Mouse (Mus musculus): ENCODE data around the gene Eif5b. TPM values are rescaled to one million over a fixed set of nuclear protein-coding genes. Genes with fewer than 3 reads are reported as not detected.
"Not testable (repeated sequence)": the region's sequence is repeated elsewhere in the genome, so short reads cannot be mapped to it uniquely, and the experiment has no call there.

The Eif5b gene
- polyA plus RNA-seq, 1 experiment from 2014 or later, result 28.7 TPM

GRCm38 (mm10) chr1:38012104-38012503 is 14.3 kb downstream of the Eif5b start:
- Histone ChIP-seq H3K9ac (no peak overlapping the region), H3K9me3 (no peaks in the 10 kb centered on the region), H3K27me3 (replicated peaks) (no peaks in the 10 kb centered on the region), H3K4me1 (replicated peaks) (no peaks in the 10 kb centered on the region), H3K4me3 (replicated peaks) (no peak overlapping the region), H3K4me2 (replicated peaks) (no peak overlapping the region), H3K36me3 (no peaks in the 10 kb centered on the region), H3K27ac (no peak overlapping the region)
- 79% methylated on average over 3 of the region's 3 CpGs for WGBS
- ATAC-seq, result no peak

- Histone ChIP-seq H3K9ac (no peak overlapping the region), H3K9me3 (no peaks in the 10 kb centered on the region), H3K4me2 (replicated peaks) (no peak overlapping the region), H3K4me3 (replicated peaks) (no peak overlapping the region), H3K27ac (no peak overlapping the region), H3K27me3 (replicated peaks) (no peaks in the 10 kb centered on the region), H3K36me3 (no peaks in the 10 kb centered on the region), H3K4me1 (replicated peaks) (no peaks in the 10 kb centered on the region)
- no peak for ATAC-seq
These were observed 14.7 kb downstream of the Eif5b start for GRCm38 (mm10) chr1:38012509-38012908.

GRCm38 (mm10) chr1:38014551-38015203 is 16.9 kb downstream of the Eif5b start:
- H3K9ac ChIP-seq, result no peak overlapping the region
- no peak overlapping the region for H3K4me2 ChIP-seq (replicated peaks)
- H3K36me3 ChIP-seq, result 0 out of 2 replicates have a peak, but pooled peaks cover 9% of the 10 kb centered on the region
- WGBS, result 95% methylated on average over 2 of the region's 2 CpGs
- ATAC-seq, result no peak
- no peaks in the 10 kb centered on the region for H3K4me1 ChIP-seq (replicated peaks)
- H3K27me3 ChIP-seq (replicated peaks), result no peaks in the 10 kb centered on the region
- H3K9me3 ChIP-seq, result no peaks in the 10 kb centered on the region
- no peak overlapping the region for H3K27ac ChIP-seq
- H3K4me3 ChIP-seq (replicated peaks), result no peak overlapping the region

- Histone ChIP-seq H3K4me3 (replicated peaks) (no peak overlapping the region), H3K9ac (no peak overlapping the region), H3K4me2 (replicated peaks) (no peak overlapping the region), H3K4me1 (replicated peaks) (no peaks in the 10 kb centered on the region), H3K27me3 (replicated peaks) (no peaks in the 10 kb centered on the region), H3K27ac (no peak overlapping the region), H3K36me3 (no peaks in the 10 kb centered on the region), H3K9me3 (no peaks in the 10 kb centered on the region)
- WGBS, result 88% methylated on average over 7 of the region's 7 CpGs
- ATAC-seq, result no peak
These were observed 29.5 kb downstream of the Eif5b start for GRCm38 (mm10) chr1:38027301-38027700.

- Histone ChIP-seq H3K36me3 (peaks cover 16% of the 10 kb centered on the region), H3K9ac (no peak overlapping the region), H3K4me3 (replicated peaks) (no peak overlapping the region), H3K27ac (no peak overlapping the region), H3K4me2 (replicated peaks) (no peak overlapping the region), H3K9me3 (no peaks in the 10 kb centered on the region), H3K27me3 (replicated peaks) (no peaks in the 10 kb centered on the region), H3K4me1 (replicated peaks) (no peaks in the 10 kb centered on the region)
- ATAC-seq, result no peak
- 90% methylated on average over 5 of the region's 5 CpGs for WGBS
These were observed 33.6 kb downstream of the Eif5b start for GRCm38 (mm10) chr1:38031391-38031790.

- H3K9ac ChIP-seq, result no peak overlapping the region
- H3K4me3 ChIP-seq (replicated peaks), result no peak overlapping the region
- H3K4me2 ChIP-seq (replicated peaks), result no peak overlapping the region
- no peak overlapping the region for H3K27ac ChIP-seq
- no peaks in the 10 kb centered on the region for H3K27me3 ChIP-seq (replicated peaks)
- H3K9me3 ChIP-seq, result no peaks in the 10 kb centered on the region
- WGBS, result 87% methylated on average over 4 of the region's 4 CpGs
- no peaks in the 10 kb centered on the region for H3K4me1 ChIP-seq (replicated peaks)
- H3K36me3 ChIP-seq, result peaks cover 29% of the 10 kb centered on the region
- ATAC-seq, result no peak
These were observed 37.7 kb downstream of the Eif5b start for GRCm38 (mm10) chr1:38035521-38035920.

- no peak overlapping the region for H3K4me2 ChIP-seq (replicated peaks)
- WGBS, result 91% methylated on average over 5 of the region's 5 CpGs
- no peaks in the 10 kb centered on the region for H3K27me3 ChIP-seq (replicated peaks)
- H3K36me3 ChIP-seq, result peaks cover 35% of the 10 kb centered on the region
- no peaks in the 10 kb centered on the region for H3K4me1 ChIP-seq (replicated peaks)
- no peak overlapping the region for H3K27ac ChIP-seq
- no peaks in the 10 kb centered on the region for H3K9me3 ChIP-seq
- H3K9ac ChIP-seq, result no peak overlapping the region
- ATAC-seq, result no peak
- no peak overlapping the region for H3K4me3 ChIP-seq (replicated peaks)
These were observed 39.6 kb downstream of the Eif5b start for GRCm38 (mm10) chr1:38037375-38037774.

- Histone ChIP-seq H3K36me3 (peaks cover 30% of the 10 kb centered on the region), H3K9me3 (no peaks in the 10 kb centered on the region), H3K9ac (no peak overlapping the region), H3K27me3 (replicated peaks) (no peaks in the 10 kb centered on the region), H3K27ac (no peak overlapping the region), H3K4me1 (replicated peaks) (no peaks in the 10 kb centered on the region), H3K4me2 (replicated peaks) (no peak overlapping the region), H3K4me3 (replicated peaks) (no peak overlapping the region)
- no peak for ATAC-seq
- 86% methylated on average over 2 of the region's 2 CpGs for WGBS
These were observed 41.1 kb downstream of the Eif5b start for GRCm38 (mm10) chr1:38038898-38039297.

- ATAC-seq, result no peak
- H3K36me3 ChIP-seq, result peaks cover 33% of the 10 kb centered on the region
- 87% methylated on average over 3 of the region's 3 CpGs for WGBS
- no peaks in the 10 kb centered on the region for H3K4me1 ChIP-seq (replicated peaks)
- H3K9me3 ChIP-seq, result no peaks in the 10 kb centered on the region
- no peak overlapping the region for H3K27ac ChIP-seq
- H3K4me3 ChIP-seq (replicated peaks), result no peak overlapping the region
- H3K27me3 ChIP-seq (replicated peaks), result no peaks in the 10 kb centered on the region
- H3K4me2 ChIP-seq (replicated peaks), result no peak overlapping the region
- H3K9ac ChIP-seq, result no peak overlapping the region
These were observed 50.3 kb downstream of the Eif5b start for GRCm38 (mm10) chr1:38048121-38048520.

- H3K36me3 ChIP-seq, result peaks cover 42% of the 10 kb centered on the region
- H3K27ac ChIP-seq, result no peak overlapping the region
- no peak overlapping the region for H3K4me3 ChIP-seq (replicated peaks)
- H3K4me2 ChIP-seq (replicated peaks), result no peak overlapping the region
- no peaks in the 10 kb centered on the region for H3K4me1 ChIP-seq (replicated peaks)
- 55% methylated on average over 4 of the region's 4 CpGs for WGBS
- no peaks in the 10 kb centered on the region for H3K27me3 ChIP-seq (replicated peaks)
- ATAC-seq, result no peak
- H3K9ac ChIP-seq, result no peak overlapping the region
- H3K9me3 ChIP-seq, result no peaks in the 10 kb centered on the region
These were observed 51.8 kb downstream of the Eif5b start for GRCm38 (mm10) chr1:38049562-38049961.

GRCm38 (mm10) chr1:38055176-38055575 is 57.4 kb downstream of the Eif5b start:
- Histone ChIP-seq H3K27ac (no peak overlapping the region), H3K36me3 (peaks cover 32% of the 10 kb centered on the region), H3K4me3 (replicated peaks) (no peak overlapping the region), H3K9ac (no peak overlapping the region), H3K4me2 (replicated peaks) (no peak overlapping the region), H3K9me3 (no peaks in the 10 kb centered on the region), H3K4me1 (replicated peaks) (no peaks in the 10 kb centered on the region), H3K27me3 (replicated peaks) (no peaks in the 10 kb centered on the region)
- 75% methylated on average over 5 of the region's 5 CpGs for WGBS
- ATAC-seq, result no peak

GRCm38 (mm10) chr1:38058417-38058816 is 60.6 kb downstream of the Eif5b start:
- ATAC-seq, result no peak
- Histone ChIP-seq H3K36me3 (peaks cover 30% of the 10 kb centered on the region), H3K27ac (no peak overlapping the region), H3K9me3 (no peaks in the 10 kb centered on the region), H3K4me2 (replicated peaks) (no peak overlapping the region), H3K4me3 (replicated peaks) (no peak overlapping the region), H3K4me1 (replicated peaks) (no peaks in the 10 kb centered on the region), H3K27me3 (replicated peaks) (no peaks in the 10 kb centered on the region), H3K9ac (no peak overlapping the region)
- 71% methylated on average over 6 of the region's 6 CpGs for WGBS

- peaks cover 10% of the 10 kb centered on the region for H3K36me3 ChIP-seq
These were observed 64.3 kb downstream of the Eif5b start for GRCm38 (mm10) chr1:38062156-38062555.

More at GRCm38 (mm10) chr1:38062156-38062555, 64.3 kb downstream of the Eif5b start:
- WGBS, result 94% methylated on average over 2 of the region's 2 CpGs
- not testable (repeated sequence) for H3K9ac ChIP-seq; H3K4me3 ChIP-seq (replicated peaks); H3K27me3 ChIP-seq (replicated peaks); H3K9me3 ChIP-seq; ATAC-seq; H3K4me1 ChIP-seq (replicated peaks); H3K4me2 ChIP-seq (replicated peaks); H3K27ac ChIP-seq

Data from intestine, embryonic 15.5 days (tissue).